Mouse (Mus musculus) kidney, postnatal 0 days (tissue): ENCODE measurements at regions not wholly inside any gene's neighbourhood (a gene's known extent, or its start where the extent isn't known, plus 50 kb on each side); places are given as distances from the start of the nearest gene placed in this dataset.
A peak's percentile ranks its signal among the peaks of the same experiment; 100 is the strongest.

Source experiments
- ATAC-seq: fragments of 200-750 bp; cut with Nextera tagmentation; replicated peaks from 2 replicates; pipeline ENCODE4 v1.8.0; 2017; ENCODE audit warnings: low read depth, moderate number of reproducible peaks, moderate TSS enrichment, moderate library complexity; ENCODE audit not compliant: low FRiP score
- DNase-seq: peaks from one replicate; pipeline ENCODE4 v3.0.0-alpha.2; 2016; ENCODE audit warnings: low spot score
- H3K27ac ChIP-seq: fragments of 300-500 bp; sonication (generic); 2 replicates; pipeline ENCODE4 v1.5.1; 2014; ENCODE audit warnings: mild to moderate bottlenecking
- H3K27me3 ChIP-seq: fragments of 300-500 bp; sonication (generic); 2 replicates; pipeline ENCODE4 v1.6.1; 2014; ENCODE audit warnings: low read length, mixed read lengths; ENCODE audit not compliant: insufficient read depth
- H3K36me3 ChIP-seq: fragments of 300-500 bp; sonication (generic); 2 replicates; pipeline ENCODE4 v1.6.1; 2014; ENCODE audit warnings: low read length, mixed read lengths; ENCODE audit not compliant: insufficient read depth
- H3K4me1 ChIP-seq: fragments of 300-500 bp; sonication (generic); replicated peaks from 2 replicates; pipeline ENCODE4 v1.6.1; 2014; ENCODE audit warnings: antibody characterized with exemption, low read length, mixed read lengths; ENCODE audit not compliant: insufficient read depth
- H3K4me2 ChIP-seq: fragments of 300-500 bp; sonication (generic); 2 replicates; pipeline ENCODE4 v1.6.1; 2014; ENCODE audit warnings: mild to moderate bottlenecking, low read length, moderate library complexity, mixed read lengths
- H3K4me3 ChIP-seq: fragments of 300-500 bp; sonication (generic); replicated peaks from 2 replicates; pipeline ENCODE4 v1.5.1; 2014; ENCODE audit warnings: low read depth, low read length
- H3K9ac ChIP-seq: fragments of 300-500 bp; sonication (generic); 2 replicates; pipeline ENCODE4 v1.6.1; 2014; ENCODE audit warnings: low read depth, low read length
- H3K9me3 ChIP-seq: fragments of 300-500 bp; sonication (generic); replicated peaks from 2 replicates; pipeline ENCODE4 v1.6.1; 2016; ENCODE audit warnings: low read length, inconsistent platforms, mixed read lengths
- CTCF ChIP-seq: IDR thresholded peaks from 2 replicates; pipeline ENCODE4 v1.5.1; 2016; ENCODE audit warnings: antibody characterized with exemption, low read depth, mild to moderate bottlenecking, moderate library complexity
- WGBS: fragments of 180-500 bp; shearing (Covaris S2); extraction: QIAGEN DNeasy Blood & Tissue Kit; methylation state at CpG from one replicate; pipeline ENCODE4 v1.1.7; 2014; 5-methylcytosine and 5-hydroxymethylcytosine counted together

- H3K27ac ChIP-seq: no peak overlapping the region
- DNase-seq (no peak), ATAC-seq (no peak)
- 90% methylated on average over 2 of the region's 2 CpGs for WGBS
- H3K4me1 ChIP-seq: no peaks in the 10 kb centered on the region
- no peak overlapping the region for H3K9ac ChIP-seq
- TF ChIP-seq CTCF: no peak
- no peaks in the 10 kb centered on the region for H3K27me3 ChIP-seq
- no peak overlapping the region for H3K4me2 ChIP-seq
- no peaks in the 10 kb centered on the region for H3K36me3 ChIP-seq
- no peak overlapping the region for H3K4me3 ChIP-seq
- H3K9me3 ChIP-seq: no peaks in the 10 kb centered on the region
Observed at GRCm38 (mm10) chr7:116816494-116816893, 312.3 kb downstream of the Nucb2 start.

DNA sequence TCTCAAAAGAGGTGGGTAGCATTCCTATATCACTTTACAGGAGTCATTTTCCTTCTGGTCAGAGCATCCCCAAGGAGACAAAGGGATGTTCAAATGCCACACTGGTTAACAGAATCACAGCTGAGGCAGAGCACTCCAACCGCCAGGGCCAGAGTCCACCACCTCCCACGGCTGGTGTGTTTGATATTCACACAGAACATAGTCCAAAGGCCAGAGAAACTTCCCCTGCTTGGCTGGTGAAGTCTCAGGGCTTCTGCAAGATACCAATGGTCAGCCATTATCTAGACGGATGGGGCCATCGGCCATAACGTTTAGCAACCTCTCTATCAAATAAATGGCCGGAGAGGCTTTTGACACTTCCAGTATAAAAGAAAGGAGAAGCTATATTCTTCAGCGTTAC, 313.8 kb downstream of the Nucb2 start:
- no peaks in the 10 kb centered on the region for H3K27me3 ChIP-seq

DNA sequence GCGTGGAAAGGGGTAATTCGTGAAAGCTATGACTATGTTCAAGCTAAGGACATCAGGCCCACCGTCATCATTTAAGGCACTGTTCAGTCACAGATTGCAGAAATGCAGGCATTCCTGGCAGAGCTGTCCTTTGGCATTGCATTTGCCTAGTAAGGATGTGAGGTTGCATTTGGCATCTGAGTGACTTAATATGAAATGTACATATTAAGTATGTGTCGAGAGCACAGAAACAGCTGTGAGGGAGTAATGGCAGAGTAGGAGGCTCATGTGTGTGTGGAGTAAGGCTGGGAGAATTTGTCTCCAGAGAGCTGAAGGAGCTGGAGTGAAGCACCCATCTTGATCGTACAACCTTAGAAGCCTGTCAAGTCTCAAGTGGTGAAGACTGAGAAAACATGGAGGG, 316.4 kb downstream of the Nucb2 start:
- Histone ChIP-seq H3K9me3 (no peaks in the 10 kb centered on the region), H3K27ac (no peak overlapping the region), H3K27me3 (no peaks in the 10 kb centered on the region), H3K4me3 (no peak overlapping the region), H3K4me2 (no peak overlapping the region), H3K9ac (no peak overlapping the region), H3K36me3 (no peaks in the 10 kb centered on the region), H3K4me1 (no peaks in the 10 kb centered on the region)
- 90% methylated on average over 5 of the region's 5 CpGs for WGBS
- ATAC-seq (no peak), DNase-seq (no peak)
- TF ChIP-seq CTCF: no peak

More for the DNA sequence above, 313.8 kb downstream of the Nucb2 start:
- no peaks in the 10 kb centered on the region for H3K9me3 ChIP-seq
- H3K9ac ChIP-seq: no peak overlapping the region
- TF ChIP-seq CTCF: no peak
- H3K4me1 ChIP-seq: no peaks in the 10 kb centered on the region
- no peak overlapping the region for H3K4me2 ChIP-seq
- no peak overlapping the region for H3K4me3 ChIP-seq
- no peak overlapping the region for H3K27ac ChIP-seq
- H3K36me3 ChIP-seq: no peaks in the 10 kb centered on the region
- no peak for ATAC-seq
- WGBS: 65% methylated on average over 7 of the region's 7 CpGs
- no peak for DNase-seq

DNA sequence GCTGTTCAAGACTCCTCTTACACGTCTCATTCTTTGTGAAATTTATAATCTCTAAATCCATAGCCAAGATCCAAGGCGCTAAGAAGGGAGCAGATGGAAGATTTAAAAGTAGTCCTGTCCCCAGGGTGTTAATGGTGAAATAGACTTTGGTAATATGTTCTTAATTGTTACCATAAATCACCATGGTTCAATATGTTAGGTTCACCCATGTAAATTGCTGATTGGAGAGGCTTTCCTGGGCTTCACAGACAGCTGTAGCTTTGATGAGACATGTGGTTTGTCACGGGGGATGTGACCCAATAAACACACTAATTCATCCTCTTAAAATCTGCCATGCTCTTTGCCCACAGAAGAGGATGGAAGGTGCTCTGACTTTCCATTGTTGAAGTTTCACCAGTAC, 338.7 kb downstream of the Nucb2 start:
- 24% methylated on average over 3 of the region's 3 CpGs for WGBS

DNA sequence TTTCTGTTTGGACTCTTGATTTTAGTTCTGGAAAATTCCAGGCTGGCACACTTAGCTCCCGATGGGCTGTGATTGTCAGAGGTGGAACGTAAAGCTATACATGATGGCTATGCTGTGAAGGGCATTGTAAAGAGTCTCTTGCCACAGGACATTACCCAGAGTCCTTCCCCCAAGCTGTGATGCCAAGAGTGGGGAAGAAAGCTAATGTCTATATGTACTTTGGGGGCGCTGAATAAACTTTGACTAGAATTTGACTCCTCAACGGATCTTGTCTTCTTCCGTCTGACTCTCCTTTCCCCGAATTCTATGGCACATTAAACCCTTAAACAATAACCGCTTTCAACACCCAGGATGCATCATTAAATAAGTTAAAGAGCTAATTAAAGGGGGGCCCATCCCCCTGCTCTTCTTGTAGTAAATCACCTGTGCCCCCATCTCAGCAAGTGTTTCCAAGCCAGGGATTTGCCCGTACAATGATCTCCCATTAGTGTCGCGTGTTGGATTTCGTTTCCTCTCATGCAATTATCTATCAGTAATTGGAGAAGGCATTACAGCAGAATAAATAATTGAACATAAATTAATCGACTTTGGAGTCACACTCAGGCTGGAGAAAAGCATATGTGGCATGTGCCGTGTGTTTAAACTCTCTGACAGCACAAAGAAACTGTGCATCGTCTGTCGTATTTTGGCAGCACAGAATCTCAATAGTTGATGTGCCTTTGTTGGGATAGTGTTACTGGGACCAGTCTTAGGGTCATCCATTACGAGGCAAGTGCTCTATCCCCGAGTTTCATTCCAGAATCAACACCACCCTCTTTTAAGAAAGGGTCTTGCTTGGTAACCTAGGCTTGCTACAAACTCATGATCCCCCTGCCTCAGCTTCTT, 343.9 kb downstream of the Nucb2 start:
- no peak for TF ChIP-seq CTCF
- 42% methylated on average over 17 of the region's 17 CpGs for WGBS
- peak; percentile 68 for ATAC-seq

More for the DNA sequence above, 338.7 kb downstream of the Nucb2 start:
- H3K27me3 ChIP-seq: no peaks in the 10 kb centered on the region
- ATAC-seq: 0 out of 2 replicates have a peak, but pooled peaks have one; percentile 7
- H3K27ac ChIP-seq: no peak overlapping the region
- H3K4me3 ChIP-seq: no peak overlapping the region
- H3K4me2 ChIP-seq: no peak overlapping the region
- H3K9ac ChIP-seq: no peak overlapping the region
- no peaks in the 10 kb centered on the region for H3K9me3 ChIP-seq
- TF ChIP-seq CTCF: no peak
- DNase-seq: peak; percentile 61
- H3K4me1 ChIP-seq: no peaks in the 10 kb centered on the region
- no peaks in the 10 kb centered on the region for H3K36me3 ChIP-seq

GRCm38 (mm10) chr7:116853351-116853750, 349.2 kb downstream of the Nucb2 start:
- H3K27ac ChIP-seq: no peak overlapping the region
- no peaks in the 10 kb centered on the region for H3K9me3 ChIP-seq

More for the DNA sequence above, 343.9 kb downstream of the Nucb2 start:
- Histone ChIP-seq H3K4me2 (no peak overlapping the region), H3K27me3 (no peaks in the 10 kb centered on the region), H3K9ac (no peak overlapping the region), H3K4me3 (no peak overlapping the region), H3K9me3 (no peaks in the 10 kb centered on the region), H3K27ac (no peak overlapping the region), H3K4me1 (no peaks in the 10 kb centered on the region), H3K36me3 (no peaks in the 10 kb centered on the region)
- peak; percentile 83 for DNase-seq

More at GRCm38 (mm10) chr7:116853351-116853750, 349.2 kb downstream of the Nucb2 start:
- no peak for ATAC-seq
- H3K27me3 ChIP-seq: no peaks in the 10 kb centered on the region
- DNase-seq: no peak
- 93% methylated on average over 3 of the region's 3 CpGs for WGBS
- no peak overlapping the region for H3K4me2 ChIP-seq
- H3K4me3 ChIP-seq: no peak overlapping the region
- H3K36me3 ChIP-seq: no peaks in the 10 kb centered on the region
- H3K9ac ChIP-seq: no peak overlapping the region
- TF ChIP-seq CTCF: no peak
- no peaks in the 10 kb centered on the region for H3K4me1 ChIP-seq
